Mouse (Mus musculus) NIH3T3 (cell line): ENCODE measurements around the gene Wwp2.

ENCODE experiments used
- DNase-seq: peaks from one replicate; pipeline ENCODE4 v3.0.0-alpha.2; 2012; ENCODE audit warnings: low read depth

The Wwp2 gene

GRCm38 (mm10) chr8:107435421-107435961, 674 bp upstream of the Wwp2 start:
- no peak for DNase-seq

GRCm38 (mm10) chr8:107436841-107437421, 766 bp downstream of the Wwp2 start:
- DNase-seq, result peak; percentile 73

GRCm38 (mm10) chr8:107437711-107438110, 1.5 kb downstream of the Wwp2 start:
- DNase-seq, result no peak

GRCm38 (mm10) chr8:107439880-107440625, 3.9 kb downstream of the Wwp2 start:
- DNase-seq, result no peak

- DNase-seq, result peak; percentile 31
Measured at GRCm38 (mm10) chr8:107444626-107445025, 8.5 kb downstream of the Wwp2 start.

GRCm38 (mm10) chr8:107447713-107448112, 11.5 kb downstream of the Wwp2 start:
- DNase-seq, result peak; percentile 29

GRCm38 (mm10) chr8:107448382-107448889, 12.3 kb downstream of the Wwp2 start:
- no peak for DNase-seq

GRCm38 (mm10) chr8:107449130-107449529, 13.0 kb downstream of the Wwp2 start:
- no peak for DNase-seq

GRCm38 (mm10) chr8:107449655-107450054, 13.5 kb downstream of the Wwp2 start:
- no peak for DNase-seq

- DNase-seq, result no peak
Measured at GRCm38 (mm10) chr8:107451414-107452066, 15.4 kb downstream of the Wwp2 start.

GRCm38 (mm10) chr8:107453386-107453785, 17.2 kb downstream of the Wwp2 start:
- DNase-seq, result no peak

- DNase-seq, result peak; percentile 84
Measured at GRCm38 (mm10) chr8:107455268-107455667, 19.1 kb downstream of the Wwp2 start.

GRCm38 (mm10) chr8:107457725-107458124, 21.6 kb downstream of the Wwp2 start:
- DNase-seq, result peak; percentile 39

GRCm38 (mm10) chr8:107458281-107458680, 22.1 kb downstream of the Wwp2 start:
- DNase-seq, result no peak

- no peak for DNase-seq
Measured at GRCm38 (mm10) chr8:107462423-107462822, 26.3 kb downstream of the Wwp2 start.

GRCm38 (mm10) chr8:107465332-107465990, 29.3 kb downstream of the Wwp2 start:
- DNase-seq, result no peak

- no peak for DNase-seq
Measured at GRCm38 (mm10) chr8:107466642-107467041, 30.5 kb downstream of the Wwp2 start.

- DNase-seq, result no peak
Measured at GRCm38 (mm10) chr8:107468811-107469302, 32.7 kb downstream of the Wwp2 start.

GRCm38 (mm10) chr8:107470302-107470701, 34.1 kb downstream of the Wwp2 start:
- no peak for DNase-seq

GRCm38 (mm10) chr8:107472403-107473100, 36.4 kb downstream of the Wwp2 start:
- DNase-seq, result no peak

- DNase-seq, result no peak
Measured at GRCm38 (mm10) chr8:107473369-107473768, 37.2 kb downstream of the Wwp2 start.
